Mouse (Mus musculus): ENCODE data around the gene Zc3h13.

The Zc3h13 gene

DNA sequence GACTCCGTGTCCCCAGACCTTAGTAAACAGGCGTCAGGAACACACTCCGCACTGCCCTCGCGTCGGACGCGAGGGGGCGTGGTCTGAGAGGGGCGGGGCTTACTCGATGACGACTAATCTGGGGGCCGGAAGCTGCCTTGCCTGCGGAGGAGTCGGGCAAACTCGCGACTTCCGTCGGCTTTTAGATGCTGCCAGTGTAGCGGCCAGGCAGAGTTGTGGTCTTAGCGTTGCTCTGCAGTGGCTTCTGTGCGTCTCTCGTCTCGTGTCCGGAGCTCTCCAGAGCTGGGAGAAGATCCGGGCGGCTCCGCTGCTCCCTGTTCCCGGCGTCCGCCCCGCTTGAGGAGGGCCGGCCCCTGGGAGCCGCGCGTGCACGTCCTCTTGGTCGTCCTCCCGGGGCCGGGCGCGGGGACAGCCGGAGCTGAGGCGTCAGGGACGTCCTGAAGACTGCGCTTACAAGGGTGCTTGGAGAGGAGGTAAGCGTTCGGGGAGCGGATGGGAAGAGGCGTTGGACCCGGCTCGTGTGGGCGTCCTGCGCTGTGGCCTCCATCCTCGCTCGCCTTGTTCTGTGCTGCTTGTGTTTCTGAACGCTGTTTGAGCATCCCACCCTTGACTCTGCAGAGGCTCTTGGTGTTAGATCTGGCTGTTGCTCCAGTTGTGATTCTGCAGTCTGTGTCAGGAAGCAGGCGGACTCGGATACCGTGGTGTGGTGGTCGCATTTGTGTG, at the start of gene Zc3h13:
TSS of gene Zc3h13 (plus strand) at position 181 of the 723 bp plus-strand sequence.
- peak; percentile 90 to 93 for DNase-seq

DNA sequence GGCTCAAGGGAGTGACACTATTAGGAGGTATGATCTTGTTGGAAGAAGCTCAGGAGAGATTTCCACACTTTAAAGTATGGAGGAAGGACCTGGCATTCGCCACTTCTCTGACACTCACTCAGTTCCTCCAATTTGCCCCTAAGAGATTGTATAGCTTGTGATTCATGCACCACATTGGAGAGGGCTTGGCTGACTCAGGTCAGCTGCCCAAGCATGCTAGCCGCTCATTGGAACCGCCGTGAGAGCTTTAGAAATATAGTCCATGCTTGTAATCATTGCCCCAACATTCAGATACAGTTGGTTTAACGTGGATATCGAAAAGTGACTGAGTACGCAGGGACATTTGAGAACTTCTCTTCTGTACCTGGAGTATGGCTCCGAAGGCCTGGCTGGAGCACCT, 48.6 kb upstream of the Zc3h13 start:
- DNase-seq, result no peak

DNA sequence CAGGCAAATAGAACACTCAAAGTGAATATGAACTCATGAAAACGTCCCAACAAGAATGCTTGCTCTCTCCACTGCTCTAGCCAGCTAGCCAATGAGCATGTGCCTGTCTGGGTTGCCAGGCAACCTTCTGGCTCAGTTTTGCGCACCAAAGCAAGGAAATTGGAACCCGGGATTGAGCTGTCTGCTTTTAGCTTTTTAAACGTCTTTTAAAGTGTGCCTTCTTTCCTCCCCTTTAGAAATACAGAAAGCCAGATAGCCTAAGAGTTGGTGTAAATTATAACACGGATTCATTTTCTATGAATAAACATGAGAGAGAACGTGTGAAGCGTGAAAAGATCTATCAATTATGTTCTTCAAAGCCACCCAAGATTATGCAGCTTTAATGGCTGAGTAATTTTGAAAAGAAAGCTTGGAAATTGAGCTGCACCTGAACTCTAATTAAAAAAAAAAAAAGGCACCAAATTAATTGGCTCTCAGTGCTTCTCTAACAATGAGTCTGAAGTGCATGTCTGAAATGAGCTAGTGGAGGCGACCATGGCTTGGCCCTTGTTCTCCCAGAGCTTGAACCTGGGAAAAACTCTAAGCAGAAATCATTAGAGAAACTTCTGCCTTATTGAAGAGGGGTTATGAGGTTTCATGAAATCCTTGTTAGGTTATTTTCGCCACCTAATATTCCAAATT, 48.1 kb upstream of the Zc3h13 start:
- DNase-seq, result no peak

DNA sequence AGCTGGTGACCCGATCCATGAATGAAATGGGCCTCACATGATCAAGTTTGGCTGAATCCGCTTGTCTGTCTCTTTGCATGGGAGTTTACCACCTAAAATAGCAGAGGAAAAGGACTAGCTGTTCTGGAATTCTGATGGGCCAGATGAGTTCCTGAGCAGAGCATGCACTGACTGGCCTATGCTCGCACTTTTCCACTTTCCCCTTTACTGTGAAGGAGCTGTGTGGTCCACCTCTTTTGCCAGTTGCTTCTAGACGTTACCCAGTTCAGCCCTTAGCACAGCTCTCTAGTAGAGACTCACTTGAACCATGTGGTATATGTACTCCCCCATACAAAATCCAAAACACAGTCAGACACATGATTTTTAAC, 47.6 kb upstream of the Zc3h13 start:
- DNase-seq, result no peak

DNA sequence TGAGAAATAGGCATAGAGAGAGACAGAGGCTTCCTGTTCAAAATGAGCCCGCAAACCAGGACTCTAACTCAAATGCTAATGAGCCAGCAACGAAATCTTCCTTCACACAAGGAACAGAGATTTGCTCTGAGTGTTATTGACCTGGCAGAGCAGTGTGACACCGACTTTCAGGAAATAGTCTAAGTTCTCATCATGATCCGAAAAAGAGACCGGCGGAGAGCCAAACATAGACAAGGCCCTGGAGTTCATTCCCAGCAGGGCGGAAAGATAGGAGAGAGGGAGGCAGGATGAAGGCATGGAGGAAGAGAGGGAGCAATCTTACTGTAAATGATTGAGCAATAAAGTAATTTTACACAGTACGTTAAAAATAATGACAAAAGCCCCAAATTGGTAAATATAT, 47.1 kb upstream of the Zc3h13 start:
- DNase-seq, result no peak

DNA sequence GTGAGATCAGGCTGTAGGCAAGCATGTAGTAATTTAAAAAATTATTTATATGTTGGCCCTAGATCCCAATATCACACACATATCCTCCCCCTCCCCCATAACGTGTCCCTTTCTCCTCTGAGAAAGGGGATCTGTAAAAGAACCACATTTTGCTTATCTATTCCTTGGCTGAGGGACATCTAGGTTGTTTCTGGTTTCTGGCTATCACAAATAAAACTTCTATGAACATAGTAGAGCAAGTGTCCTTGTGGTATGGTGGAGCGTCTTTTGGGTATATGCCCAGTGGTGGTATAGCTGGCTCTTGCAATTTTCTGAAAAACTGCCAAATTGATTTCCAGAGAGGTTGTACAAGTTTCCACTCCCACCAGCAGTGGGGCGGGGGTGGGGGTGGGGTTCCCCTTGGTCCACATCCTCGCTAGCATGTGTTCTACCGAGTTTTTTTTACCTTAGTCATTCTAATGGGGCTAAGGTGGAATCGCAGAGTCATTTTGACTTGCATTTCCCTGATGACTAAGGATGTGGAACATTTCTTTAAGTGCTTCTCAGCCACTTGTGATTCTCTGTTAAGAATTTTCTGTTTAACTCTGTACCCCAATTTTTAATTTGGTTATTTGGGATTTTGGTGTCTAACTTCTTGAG, 46.0 kb upstream of the Zc3h13 start:
- no peak for DNase-seq

DNA sequence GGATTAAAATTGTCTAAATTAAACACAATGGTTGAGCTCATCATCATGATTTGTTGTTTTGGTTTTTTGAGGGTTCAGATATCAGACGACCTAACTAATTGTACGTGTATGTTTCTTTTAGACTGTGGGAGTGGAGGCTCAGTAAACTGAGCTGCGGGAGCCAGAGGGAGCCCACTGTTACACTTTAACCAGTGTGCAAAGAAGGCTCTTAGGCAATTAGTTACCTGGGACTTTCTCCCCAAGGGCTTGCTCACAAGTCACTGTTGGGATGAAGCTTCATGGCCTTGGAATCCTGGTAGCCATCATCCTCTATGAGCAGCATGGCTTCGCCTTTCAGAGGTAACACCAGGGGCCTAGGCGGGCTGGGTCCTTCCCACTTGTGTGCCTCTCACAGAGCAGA, 42.1 kb upstream of the Zc3h13 start, which contains the start of gene Cpb2:
TSS of gene Cpb2 (plus strand) at position 201 of the 400 bp plus-strand sequence.
- DNase-seq, result peak; percentile 29 to 35

DNA sequence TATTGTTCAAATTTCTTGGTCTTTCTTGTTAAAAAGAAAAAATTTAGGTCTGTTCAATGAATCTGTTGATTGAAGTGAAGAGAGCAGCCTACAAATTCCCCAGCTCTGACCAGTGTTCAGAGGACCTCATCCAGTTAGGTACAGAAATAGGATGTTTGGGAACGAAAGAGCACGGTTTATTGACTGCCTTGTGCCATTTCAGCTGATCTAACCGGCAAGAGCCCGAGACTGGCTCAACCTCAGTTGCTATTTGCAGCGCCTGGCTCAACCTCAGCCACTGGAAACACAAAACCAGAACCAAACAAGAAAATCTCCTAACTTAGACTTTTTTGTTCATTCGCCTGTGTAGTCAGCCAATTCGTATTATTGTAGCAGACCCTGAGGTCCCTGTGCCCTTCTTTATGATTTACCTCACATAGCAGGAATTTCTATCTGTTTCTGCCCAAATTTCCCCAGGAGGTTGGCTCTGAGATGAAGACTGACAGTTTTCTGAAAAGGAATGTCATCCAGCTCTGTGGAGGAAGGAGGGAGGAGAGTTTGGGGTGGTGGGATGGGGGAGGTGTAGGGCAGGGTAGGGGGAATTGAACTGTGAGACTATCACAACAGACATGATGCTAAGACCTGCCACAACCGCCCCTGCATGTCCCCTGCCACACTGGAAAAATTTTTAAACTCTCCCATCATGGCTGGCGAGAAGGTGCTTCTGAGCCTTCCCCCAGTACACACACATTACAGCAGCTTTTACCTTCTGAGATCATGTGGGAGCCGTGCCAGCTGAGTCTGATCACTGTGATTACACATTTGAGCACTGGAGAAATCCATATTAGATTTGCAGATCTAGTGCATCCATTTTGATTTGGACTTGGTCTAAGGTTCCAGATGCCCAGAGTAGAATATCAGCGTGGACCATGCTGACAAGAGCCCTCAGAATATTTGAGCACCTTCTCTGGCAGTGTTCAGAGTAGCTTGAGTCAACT, 37.9 kb upstream of the Zc3h13 start:
- DNase-seq, result no peak

DNA sequence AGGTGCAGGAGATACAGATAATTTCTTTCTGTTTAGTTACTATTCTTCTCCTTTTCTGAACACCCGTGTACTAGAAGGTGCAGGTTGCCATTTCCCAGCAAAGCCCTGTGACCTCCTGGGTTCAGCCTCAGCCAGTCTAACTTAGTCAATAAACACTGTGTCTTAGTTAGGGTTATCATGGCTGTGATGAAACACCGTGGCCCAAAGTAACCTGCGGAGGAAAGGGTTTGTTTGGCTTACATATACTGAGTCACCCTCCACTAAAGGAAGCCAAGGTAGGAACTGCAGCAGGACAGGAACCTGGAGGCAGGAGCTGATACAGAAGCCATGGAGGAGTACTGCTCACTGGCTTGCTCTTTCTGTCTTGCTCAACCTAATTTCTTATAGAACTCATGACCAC, 33.7 kb upstream of the Zc3h13 start:
- DNase-seq, result no peak

DNA sequence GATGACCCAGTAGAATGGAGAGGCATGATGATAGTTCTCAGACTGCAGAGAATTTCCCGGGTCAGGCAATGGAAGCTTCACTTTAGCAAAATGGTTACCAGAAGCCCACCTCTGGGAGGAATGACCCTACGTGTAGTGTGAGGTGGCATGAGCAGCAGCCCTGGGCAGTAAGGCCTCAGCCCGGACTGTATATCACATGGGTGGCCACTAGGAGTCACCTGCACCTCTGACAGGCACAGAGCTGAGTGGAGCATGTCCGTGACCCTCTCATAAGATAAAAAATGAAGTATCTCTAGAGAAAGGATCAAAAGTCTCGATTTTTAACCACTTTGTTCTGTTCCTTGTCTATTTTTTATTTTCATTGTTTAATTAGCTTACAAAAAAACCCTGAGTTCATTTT, 27.7 kb upstream of the Zc3h13 start:
- peak in 1 of 2 experiments; percentile 25 for DNase-seq

DNA sequence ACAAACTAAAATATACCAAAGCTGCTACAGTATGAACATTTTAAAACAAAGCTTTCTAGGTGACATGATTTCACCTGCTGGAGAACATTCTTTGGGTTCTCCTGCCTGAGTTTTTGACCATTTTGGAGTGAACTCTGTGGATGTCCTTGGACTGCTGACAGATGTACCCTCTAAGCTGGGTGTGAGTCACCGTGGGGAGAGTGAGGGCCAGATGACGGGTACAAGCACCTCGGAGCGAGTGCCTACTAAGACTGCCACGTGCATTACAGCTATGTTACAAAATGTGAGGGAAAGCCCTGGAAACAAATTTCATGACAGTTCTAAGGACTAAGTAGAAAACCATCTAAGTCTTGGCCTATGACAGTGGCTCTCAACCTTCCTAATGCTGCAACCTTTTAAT, 14.6 kb upstream of the Zc3h13 start:
- no peak for DNase-seq

DNA sequence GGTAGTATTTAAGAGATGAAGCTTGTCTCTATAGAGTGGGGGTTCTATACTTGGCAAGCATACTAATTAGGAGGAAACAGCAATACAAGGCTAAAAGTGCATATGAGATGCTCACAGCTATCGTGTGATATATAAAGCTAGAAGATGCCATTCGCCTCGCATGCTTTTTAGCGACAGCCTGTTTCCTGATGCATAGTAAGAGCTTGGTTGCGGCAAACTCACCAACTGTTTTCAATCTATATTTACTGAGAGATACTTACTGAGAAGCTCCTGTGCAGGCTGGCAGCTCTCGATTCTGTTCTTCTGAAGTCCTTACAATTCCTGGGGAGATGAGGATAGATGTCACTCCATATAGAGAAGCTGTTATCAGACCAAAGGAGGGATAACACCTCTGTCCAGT, 4.5 kb upstream of the Zc3h13 start:
- no peak for DNase-seq

DNA sequence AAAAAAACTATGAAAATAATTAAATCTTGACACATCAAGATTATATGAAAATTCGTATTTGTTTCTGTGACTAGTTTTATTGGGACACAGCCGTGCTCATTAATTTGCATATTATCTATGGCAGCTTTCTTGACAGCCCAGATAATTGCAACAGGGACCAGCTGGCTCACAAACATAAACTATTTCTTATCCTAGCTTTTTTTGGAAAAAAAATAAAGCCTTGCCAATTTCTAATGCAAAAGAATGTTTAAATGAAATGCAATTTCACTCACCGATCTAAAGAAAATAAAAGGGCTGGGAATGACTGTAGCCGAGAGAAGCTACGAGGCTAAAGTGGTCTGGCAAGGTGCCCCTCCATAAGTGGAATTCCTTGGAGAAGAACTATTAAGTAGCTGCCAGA, 3.8 kb upstream of the Zc3h13 start:
- DNase-seq, result no peak

DNA sequence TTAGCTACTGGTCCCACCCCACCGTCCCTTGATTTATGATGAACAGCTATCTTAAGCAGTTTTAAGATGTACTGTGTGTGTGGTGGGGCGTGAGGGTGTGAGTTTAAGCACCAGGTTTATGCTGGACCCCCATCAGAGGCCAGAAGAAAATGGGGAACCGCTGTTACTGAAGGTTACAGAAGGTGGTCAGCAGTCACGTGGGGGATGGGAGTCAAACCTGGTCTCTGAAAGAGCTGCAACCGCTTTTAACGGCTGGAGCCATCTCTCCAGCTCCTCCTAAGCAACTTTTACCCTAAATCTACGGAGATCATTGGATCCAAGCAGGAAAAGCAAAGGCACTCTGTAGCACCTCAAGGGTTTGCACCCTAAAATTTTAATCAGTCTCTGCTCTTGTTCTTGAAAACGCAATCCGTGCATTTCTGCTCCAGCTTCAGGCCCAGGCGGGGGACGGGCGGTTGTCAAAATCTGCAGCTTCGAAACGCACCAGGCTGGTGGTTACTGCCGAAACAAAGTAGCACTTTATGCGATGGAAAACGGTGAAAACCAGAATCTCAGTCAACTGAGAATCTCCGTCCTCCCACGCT, 472 bp upstream of the Zc3h13 start:
- DNase-seq, result peak in 1 of 2 experiments; percentile 15

DNA sequence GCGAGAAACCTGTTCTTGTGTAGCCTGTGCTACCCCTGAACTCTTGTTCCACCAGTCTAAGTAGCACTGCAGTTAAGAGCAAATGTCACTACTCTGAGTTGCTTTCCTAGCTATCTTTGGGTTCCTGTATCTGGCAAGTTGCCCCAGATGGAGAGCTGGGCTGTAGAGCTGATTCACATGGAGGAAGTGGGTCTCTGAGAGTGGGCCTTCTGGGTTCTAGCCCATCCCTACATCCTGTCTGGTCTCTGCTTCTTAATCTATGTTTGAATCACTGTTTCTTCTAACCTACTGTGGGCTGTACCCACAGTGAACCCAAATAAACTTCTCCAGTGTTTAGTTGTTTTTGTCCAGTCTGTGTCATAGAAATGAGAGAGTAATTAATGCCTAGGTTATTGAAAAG, 16.9 kb downstream of the Zc3h13 start:
- no peak for DNase-seq

DNA sequence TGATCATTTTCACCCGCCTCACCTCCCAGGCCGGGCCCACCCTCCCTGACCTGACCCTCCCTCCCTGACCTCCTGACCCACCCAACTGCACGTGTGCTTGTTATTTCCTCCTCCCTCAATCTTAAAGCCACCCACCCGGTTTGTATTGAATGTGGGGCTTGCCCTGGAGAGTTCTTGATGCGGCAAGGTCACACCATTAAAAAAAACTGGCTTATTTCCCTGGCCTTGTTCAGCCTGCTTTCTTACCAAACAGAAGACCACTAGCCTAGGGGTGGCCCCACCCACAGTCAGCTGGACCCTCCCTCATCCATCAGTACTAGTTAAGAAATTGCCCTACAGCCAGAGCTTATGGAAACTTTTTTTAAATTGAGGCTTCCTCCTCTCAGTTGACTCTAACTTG, 19.6 kb downstream of the Zc3h13 start:
- no peak for DNase-seq

DNA sequence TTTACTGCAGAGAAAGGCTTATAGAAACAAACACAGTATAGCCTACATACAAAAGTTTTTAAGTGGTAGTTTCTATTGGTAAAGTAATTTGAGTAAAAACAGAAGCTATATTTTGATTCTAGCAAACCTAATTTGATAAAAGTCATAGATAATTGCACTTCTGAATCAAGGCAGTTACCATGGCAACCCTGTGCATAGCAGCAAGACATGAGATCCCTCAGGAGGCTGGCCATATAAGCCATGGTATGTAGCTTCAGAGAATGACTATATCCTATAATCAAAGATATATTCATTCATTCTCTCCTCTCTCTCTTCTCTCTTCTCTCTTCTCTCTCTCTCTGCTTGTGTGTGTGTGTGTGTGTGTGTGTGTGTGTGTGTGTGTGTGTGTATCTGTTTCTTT, 23.7 kb downstream of the Zc3h13 start:
- no peak for DNase-seq

DNA sequence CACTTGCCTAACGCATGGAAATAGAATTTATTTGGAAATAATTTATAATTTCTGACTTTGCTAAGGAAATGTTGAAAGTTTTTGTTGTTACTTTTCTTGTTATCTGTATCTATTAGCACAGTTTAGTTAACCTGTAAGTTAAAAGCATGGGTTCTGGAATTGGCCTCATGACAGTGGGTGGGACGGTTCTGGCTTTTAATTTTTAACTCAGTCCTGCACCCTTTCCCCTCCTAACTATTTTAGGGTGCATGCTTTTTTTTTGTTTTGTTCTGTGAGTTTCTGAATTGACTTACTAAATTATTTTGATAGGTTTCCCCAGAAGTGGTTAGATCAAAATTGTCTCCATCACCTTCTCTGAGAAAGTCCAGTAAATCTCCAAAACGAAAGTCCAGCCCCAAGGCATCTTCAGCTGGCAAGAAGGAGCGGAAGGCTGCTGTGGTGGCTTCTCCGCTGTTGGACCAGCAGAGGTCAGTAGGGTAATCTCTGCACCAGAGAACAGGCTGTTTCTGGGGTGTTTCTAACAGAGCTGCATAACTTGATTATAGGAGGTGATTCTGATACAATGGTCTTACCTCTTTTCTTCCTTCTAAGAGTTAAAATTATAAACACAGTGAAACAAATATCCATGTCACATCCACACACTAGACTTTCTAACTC, 25.3 kb downstream of the Zc3h13 start:
- peak; percentile 36 to 45 for DNase-seq

DNA sequence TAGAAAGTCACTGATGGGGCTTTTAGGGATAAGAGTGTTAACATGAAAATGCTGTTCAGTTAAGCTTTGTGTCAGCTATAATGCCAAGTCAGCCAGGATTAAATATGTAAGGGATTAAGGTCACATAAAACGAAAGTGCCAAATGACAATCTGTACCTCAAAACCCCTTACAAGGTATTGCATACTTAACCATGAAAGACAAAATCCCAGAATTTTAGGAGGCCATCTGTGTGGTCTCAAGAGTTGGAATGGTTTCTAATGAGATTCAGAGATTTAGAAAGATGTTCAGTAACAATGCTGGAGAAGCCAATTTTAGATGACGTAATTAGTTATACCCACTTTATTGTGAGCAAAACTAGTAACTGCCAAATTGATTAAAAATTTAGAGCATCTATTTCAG, 30.3 kb downstream of the Zc3h13 start:
- DNase-seq, result no peak

DNA sequence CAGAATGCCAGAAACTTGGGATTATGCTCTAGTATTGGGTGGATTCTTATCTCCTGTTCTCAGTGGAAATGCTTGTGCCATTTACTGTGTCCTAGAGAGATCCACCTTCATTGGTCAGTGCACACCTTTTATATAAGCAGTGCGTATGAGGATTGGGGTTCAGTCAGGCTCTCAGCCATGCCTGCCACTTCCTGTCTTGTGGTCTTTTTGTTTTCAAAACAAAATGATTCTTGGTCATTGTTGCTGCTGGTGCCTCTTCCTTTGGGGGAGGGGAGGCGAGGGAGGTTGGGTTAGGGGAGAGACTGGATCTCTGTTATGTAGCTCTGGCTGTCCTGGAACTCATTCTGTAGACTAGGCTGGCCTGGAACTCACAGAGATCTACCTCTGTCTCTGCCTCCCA, 34.6 kb downstream of the Zc3h13 start:
- no peak for DNase-seq

DNA sequence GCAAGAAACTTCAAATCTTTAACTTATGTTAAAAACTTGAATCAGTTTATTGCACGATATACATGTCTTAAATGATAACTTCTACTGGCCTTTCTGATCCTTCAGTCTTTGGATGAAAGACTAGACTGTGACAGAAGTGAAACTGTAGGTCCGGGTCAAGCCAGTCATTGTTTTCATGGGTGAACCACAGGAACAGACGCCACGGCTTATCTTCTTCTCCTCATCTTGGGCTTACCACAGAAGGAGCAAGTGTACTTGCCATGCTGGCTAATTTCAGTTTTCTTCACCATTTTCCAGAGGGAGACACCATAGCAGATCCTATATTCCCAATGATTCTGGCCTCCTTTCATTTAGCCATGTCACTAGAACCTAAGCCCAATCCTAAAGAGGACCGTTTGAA, 36.1 kb downstream of the Zc3h13 start:
- no peak for DNase-seq

DNA sequence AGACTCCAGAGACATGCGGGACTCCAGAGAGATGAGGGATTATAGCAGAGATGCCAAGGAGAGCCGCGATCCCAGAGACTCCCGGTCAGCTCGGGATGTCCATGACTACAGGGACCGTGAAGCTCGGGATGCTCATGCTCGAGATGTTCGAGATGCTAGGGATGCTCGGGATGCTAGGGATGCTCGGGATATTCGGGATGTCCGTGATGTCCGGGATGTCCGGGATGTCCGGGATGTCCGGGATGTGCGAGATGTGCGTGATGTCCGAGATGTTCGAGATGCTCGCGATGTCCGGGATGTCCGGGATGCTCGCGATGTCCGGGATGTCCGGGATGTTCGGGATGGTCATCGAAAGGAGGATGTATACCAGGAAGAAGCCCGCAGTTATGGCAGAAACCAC, 39.2 kb downstream of the Zc3h13 start:
- no peak for DNase-seq

Measured in kidney, adult 8-10 months (tissue).